Mouse (Mus musculus) skeletal muscle tissue, postnatal 0 days (tissue): ENCODE measurements around the gene Acaa1b. TPM values are rescaled to one million over a fixed set of nuclear protein-coding genes. Genes with fewer than 3 reads are reported as not detected.

Experiments used
- polyA plus RNA-seq: library from polyadenylated mRNA; unstranded; fragments of >200 nt; fragmentation: Nextera tagmentation; extraction: Ambion mirVana; gene quantifications from 2 replicates; pipeline ENCODE4 v1.2.1, GENCODE M21; 2015

Gene Acaa1b
- 1.6 and 8.8 TPM in 2 replicates for polyA plus RNA-seq

GRCm38 (mm10) chr9:119156278-119157201 lies at the start of gene Acaa1b:
Acaa1b (minus strand) TSS chr9:119157093.

GRCm38 (mm10) chr9:119158861-119159260 lies 2.0 kb upstream of the Acaa1b start, which contains the start of gene Gm47289:
Gm47289 (plus strand) TSS chr9:119159161.

GRCm38 (mm10) chr9:119101992-119102782 lies 54.7 kb downstream of the Acaa1b start, which contains the start of gene Dlec1:
Dlec1 (plus strand) TSS chr9:119102478.

Other genes starting within 250 kb of the Acaa1b start
- gene Ctdspl, start 230.6 kb downstream of the Acaa1b start, polyA plus RNA-seq, result 4.0 and 5.8 TPM in 2 replicates
- 1.9 and 4.8 TPM in 2 replicates for gene Vill, start 104.3 kb downstream of the Acaa1b start, polyA plus RNA-seq
- 9.3 and 11.6 TPM in 2 replicates for gene Plcd1, start 63.6 kb downstream of the Acaa1b start, polyA plus RNA-seq
- 0.06 and 0.16 TPM in 2 replicates for gene Dlec1, start 54.6 kb downstream of the Acaa1b start, polyA plus RNA-seq
- gene Gm47289, start 2.1 kb upstream of the Acaa1b start, polyA plus RNA-seq, result not detected in 2 replicates
- gene Slc22a13, start 52.0 kb upstream of the Acaa1b start, polyA plus RNA-seq, result not detected in 2 replicates
- gene Oxsr1, start 165.3 kb upstream of the Acaa1b start, polyA plus RNA-seq, result 7.4 and 8.1 TPM in 2 replicates
- 69.8 and 81.8 TPM in 2 replicates for gene Acaa1a, start 182.6 kb upstream of the Acaa1b start, polyA plus RNA-seq
- gene Myd88, start 184.3 kb upstream of the Acaa1b start, polyA plus RNA-seq, result 15.0 and 22.0 TPM in 2 replicates
- gene Xylb, start 200.3 kb upstream of the Acaa1b start, polyA plus RNA-seq, result 0.55 and 0.74 TPM in 2 replicates
- gene Slc22a14, start 208.5 kb upstream of the Acaa1b start, polyA plus RNA-seq, result 0.06 and 0.10 TPM in 2 replicates
- gene Acvr2b, start 245.0 kb upstream of the Acaa1b start, polyA plus RNA-seq, result 17.0 and 21.7 TPM in 2 replicates